Mouse (Mus musculus): ENCODE data around the gene Ddi2. TPM values are rescaled to one million over a fixed set of nuclear protein-coding genes. Genes with fewer than 3 reads are reported as not detected.

The Ddi2 gene
- polyA plus RNA-seq, 1 experiment from 2014 or later: 22.4 TPM

- no peak overlapping the region for H3K27ac ChIP-seq (replicated peaks; ENCODE audit: low read depth, low read length)
- peaks cover 8% of the 10 kb centered on the region; the same call in 1 of the 2 replicates for H3K4me1 ChIP-seq (ENCODE audit: control insufficient read depth, insufficient read depth, low read length)
- H3K4me3 ChIP-seq (ENCODE audit: low read depth, low read length): peak overlapping the region; percentile 99
- peak overlapping the region; percentile 84 for H3K4me2 ChIP-seq (ENCODE audit: low read depth, severe bottlenecking)
- peak overlapping the region; percentile 96 for H3K9ac ChIP-seq (ENCODE audit: low read length)
- 0 out of 2 replicates have a peak, but pooled peaks have one; percentile 65 for ATAC-seq (ENCODE audit: insufficient number of reproducible peaks, low FRiP score, low TSS enrichment, low read depth)
- no peaks in the 10 kb centered on the region; the same call in 1 of the 2 replicates for H3K36me3 ChIP-seq (ENCODE audit: control insufficient read depth, insufficient read depth, low read length)
- DNase-seq (ENCODE audit: low spot score): no peak
- H3K27me3 ChIP-seq (ENCODE audit: control insufficient read depth, insufficient read depth, low read length): no peaks in the 10 kb centered on the region
- no peaks in the 10 kb centered on the region for H3K9me3 ChIP-seq (ENCODE audit: control insufficient read depth, low read length)
- WGBS: 15% methylated on average over 13 of the region's 13 CpGs
Measured at GRCm38 (mm10) chr4:141723673-141724068, 452 bp upstream of the Ddi2 start.

GRCm38 (mm10) chr4:141721961-141722360 lies 1.3 kb downstream of the Ddi2 start:
- peaks cover 2% of the 10 kb centered on the region; the same call in 1 of the 2 replicates for H3K36me3 ChIP-seq (ENCODE audit: control insufficient read depth, insufficient read depth, low read length)
- no peaks in the 10 kb centered on the region for H3K9me3 ChIP-seq (ENCODE audit: control insufficient read depth, low read length)
- H3K27me3 ChIP-seq (ENCODE audit: control insufficient read depth, insufficient read depth, low read length): no peaks in the 10 kb centered on the region
- DNase-seq (ENCODE audit: low spot score): no peak
- H3K27ac ChIP-seq (replicated peaks; ENCODE audit: low read depth, low read length): no peak overlapping the region
- H3K4me3 ChIP-seq (ENCODE audit: low read depth, low read length): peak overlapping the region; percentile 99
- peaks cover 8% of the 10 kb centered on the region; the same call in 1 of the 2 replicates for H3K4me1 ChIP-seq (ENCODE audit: control insufficient read depth, insufficient read depth, low read length)
- WGBS: 79% methylated on average over 6 of the region's 6 CpGs
- no peak for ATAC-seq (ENCODE audit: insufficient number of reproducible peaks, low FRiP score, low TSS enrichment, low read depth)
- H3K4me2 ChIP-seq (ENCODE audit: low read depth, severe bottlenecking): peak overlapping the region; percentile 84
- no peak overlapping the region for H3K9ac ChIP-seq (ENCODE audit: low read length)

- no peak overlapping the region for H3K27ac ChIP-seq (replicated peaks; ENCODE audit: low read depth, low read length)
Measured at GRCm38 (mm10) chr4:141720761-141721523, 2.3 kb downstream of the Ddi2 start.

GRCm38 (mm10) chr4:141719304-141719703 lies 3.9 kb downstream of the Ddi2 start:
- no peak for ATAC-seq (ENCODE audit: insufficient number of reproducible peaks, low FRiP score, low TSS enrichment, low read depth)
- H3K4me3 ChIP-seq (ENCODE audit: low read depth, low read length): no peak overlapping the region
- no peaks in the 10 kb centered on the region for H3K9me3 ChIP-seq (ENCODE audit: control insufficient read depth, low read length)
- no peak for DNase-seq (ENCODE audit: low spot score)
- no peak overlapping the region for H3K27ac ChIP-seq (replicated peaks; ENCODE audit: low read depth, low read length)
- peaks cover 2% of the 10 kb centered on the region; the same call in 1 of the 2 replicates for H3K36me3 ChIP-seq (ENCODE audit: control insufficient read depth, insufficient read depth, low read length)
- WGBS: 93% methylated on average over 1 of the region's 1 CpGs
- H3K4me1 ChIP-seq (ENCODE audit: control insufficient read depth, insufficient read depth, low read length): peaks cover 23% of the 10 kb centered on the region
- no peak overlapping the region for H3K4me2 ChIP-seq (ENCODE audit: low read depth, severe bottlenecking)
- H3K9ac ChIP-seq (ENCODE audit: low read length): no peak overlapping the region
- no peaks in the 10 kb centered on the region for H3K27me3 ChIP-seq (ENCODE audit: control insufficient read depth, insufficient read depth, low read length)

More at GRCm38 (mm10) chr4:141720761-141721523, 2.3 kb downstream of the Ddi2 start:
- DNase-seq (ENCODE audit: low spot score): no peak
- 83% methylated on average over 6 of the region's 6 CpGs for WGBS
- peaks cover 2% of the 10 kb centered on the region; the same call in 1 of the 2 replicates for H3K36me3 ChIP-seq (ENCODE audit: control insufficient read depth, insufficient read depth, low read length)
- H3K9me3 ChIP-seq (ENCODE audit: control insufficient read depth, low read length): no peaks in the 10 kb centered on the region
- peaks cover 10% of the 10 kb centered on the region for H3K4me1 ChIP-seq (ENCODE audit: control insufficient read depth, insufficient read depth, low read length)
- H3K27me3 ChIP-seq (ENCODE audit: control insufficient read depth, insufficient read depth, low read length): no peaks in the 10 kb centered on the region
- no peak overlapping the region for H3K4me2 ChIP-seq (ENCODE audit: low read depth, severe bottlenecking)
- no peak overlapping the region for H3K4me3 ChIP-seq (ENCODE audit: low read depth, low read length)
- no peak for ATAC-seq (ENCODE audit: insufficient number of reproducible peaks, low FRiP score, low TSS enrichment, low read depth)
- H3K9ac ChIP-seq (ENCODE audit: low read length): no peak overlapping the region

- H3K4me2 ChIP-seq (ENCODE audit: low read depth, severe bottlenecking): no peak overlapping the region
- WGBS: 77% methylated on average over 4 of the region's 4 CpGs
- H3K27me3 ChIP-seq (ENCODE audit: control insufficient read depth, insufficient read depth, low read length): no peaks in the 10 kb centered on the region
- DNase-seq (ENCODE audit: low spot score) (no peak), ATAC-seq (ENCODE audit: insufficient number of reproducible peaks, low FRiP score, low TSS enrichment, low read depth) (no peak)
- no peaks in the 10 kb centered on the region for H3K9me3 ChIP-seq (ENCODE audit: control insufficient read depth, low read length)
- H3K4me1 ChIP-seq (ENCODE audit: control insufficient read depth, insufficient read depth, low read length): peaks cover 26% of the 10 kb centered on the region
- H3K4me3 ChIP-seq (ENCODE audit: low read depth, low read length): no peak overlapping the region
- H3K27ac ChIP-seq (replicated peaks; ENCODE audit: low read depth, low read length): no peak overlapping the region
- no peak overlapping the region for H3K9ac ChIP-seq (ENCODE audit: low read length)
- H3K36me3 ChIP-seq (ENCODE audit: control insufficient read depth, insufficient read depth, low read length): peaks cover 5% of the 10 kb centered on the region; the same call in 1 of the 2 replicates
Measured at GRCm38 (mm10) chr4:141717633-141718032, 5.6 kb downstream of the Ddi2 start.

GRCm38 (mm10) chr4:141715027-141715426 lies 8.2 kb downstream of the Ddi2 start:
- no peaks in the 10 kb centered on the region for H3K9me3 ChIP-seq (ENCODE audit: control insufficient read depth, low read length)
- no peak overlapping the region for H3K4me3 ChIP-seq (ENCODE audit: low read depth, low read length)
- H3K27me3 ChIP-seq (ENCODE audit: control insufficient read depth, insufficient read depth, low read length): no peaks in the 10 kb centered on the region
- no peak overlapping the region for H3K27ac ChIP-seq (replicated peaks; ENCODE audit: low read depth, low read length)
- peaks cover 18% of the 10 kb centered on the region for H3K4me1 ChIP-seq (ENCODE audit: control insufficient read depth, insufficient read depth, low read length)
- H3K9ac ChIP-seq (ENCODE audit: low read length): no peak overlapping the region
- peaks cover 11% of the 10 kb centered on the region; the same call in 1 of the 2 replicates for H3K36me3 ChIP-seq (ENCODE audit: control insufficient read depth, insufficient read depth, low read length)
- DNase-seq (ENCODE audit: low spot score) (peak; percentile 56), ATAC-seq (ENCODE audit: insufficient number of reproducible peaks, low FRiP score, low TSS enrichment, low read depth) (peak; percentile 80)
- H3K4me2 ChIP-seq (ENCODE audit: low read depth, severe bottlenecking): no peak overlapping the region
- WGBS: 41% methylated on average over 2 of the region's 2 CpGs

GRCm38 (mm10) chr4:141713598-141714142 lies 9.5 kb downstream of the Ddi2 start:
- no peak overlapping the region for H3K27ac ChIP-seq (replicated peaks; ENCODE audit: low read depth, low read length)

GRCm38 (mm10) chr4:141711250-141711649 lies 12.0 kb downstream of the Ddi2 start:
- H3K4me3 ChIP-seq (ENCODE audit: low read depth, low read length): no peak overlapping the region
- H3K4me2 ChIP-seq (ENCODE audit: low read depth, severe bottlenecking): no peak overlapping the region
- H3K9ac ChIP-seq (ENCODE audit: low read length): no peak overlapping the region
- no peaks in the 10 kb centered on the region for H3K9me3 ChIP-seq (ENCODE audit: control insufficient read depth, low read length)
- no peak for DNase-seq (ENCODE audit: low spot score)
- no peaks in the 10 kb centered on the region for H3K27me3 ChIP-seq (ENCODE audit: control insufficient read depth, insufficient read depth, low read length)
- H3K27ac ChIP-seq (replicated peaks; ENCODE audit: low read depth, low read length): no peak overlapping the region
- peaks cover 18% of the 10 kb centered on the region for H3K4me1 ChIP-seq (ENCODE audit: control insufficient read depth, insufficient read depth, low read length)
- WGBS: 96% methylated on average over 1 of the region's 1 CpGs
- ATAC-seq (ENCODE audit: insufficient number of reproducible peaks, low FRiP score, low TSS enrichment, low read depth): no peak
- peaks cover 31% of the 10 kb centered on the region; the same call in 1 of the 2 replicates for H3K36me3 ChIP-seq (ENCODE audit: control insufficient read depth, insufficient read depth, low read length)

More at GRCm38 (mm10) chr4:141713598-141714142, 9.5 kb downstream of the Ddi2 start:
- no peak for DNase-seq (ENCODE audit: low spot score)
- Histone ChIP-seq H3K4me2 (ENCODE audit: low read depth, severe bottlenecking) (no peak overlapping the region), H3K4me1 (ENCODE audit: control insufficient read depth, insufficient read depth, low read length) (peaks cover 18% of the 10 kb centered on the region), H3K9ac (ENCODE audit: low read length) (no peak overlapping the region), H3K27me3 (ENCODE audit: control insufficient read depth, insufficient read depth, low read length) (no peaks in the 10 kb centered on the region), H3K4me3 (ENCODE audit: low read depth, low read length) (no peak overlapping the region), H3K36me3 (ENCODE audit: control insufficient read depth, insufficient read depth, low read length) (peaks cover 23% of the 10 kb centered on the region; the same call in 1 of the 2 replicates), H3K9me3 (ENCODE audit: control insufficient read depth, low read length) (no peaks in the 10 kb centered on the region)
- no peak for ATAC-seq (ENCODE audit: insufficient number of reproducible peaks, low FRiP score, low TSS enrichment, low read depth)
- 57% methylated on average over 5 of the region's 5 CpGs for WGBS

Data from limb, embryonic 11.5 days (tissue).